Mouse (Mus musculus) stomach, embryonic 14.5 days (tissue): ENCODE data around the gene Ptger4. TPM values are rescaled to one million over a fixed set of nuclear protein-coding genes. Genes with fewer than 3 reads are reported as not detected.

Experiments
- ATAC-seq: fragments of 200-750 bp; cut with Nextera tagmentation; 2 replicates; pipeline ENCODE4 v1.8.0; 2017; ENCODE audit warnings: low read depth, moderate TSS enrichment; ENCODE audit not compliant: insufficient number of reproducible peaks, insufficient read depth, low FRiP score
- H3K27ac ChIP-seq: fragments of 300-500 bp; sonication (generic); 2 replicates; pipeline ENCODE4 v1.5.1; 2014; ENCODE audit warnings: mild to moderate bottlenecking, low read length, moderate library complexity, mixed read lengths
- H3K27me3 ChIP-seq: fragments of 300-500 bp; sonication (generic); 2 replicates; pipeline ENCODE4 v1.6.1; 2014; ENCODE audit warnings: low read length, control low read depth, mixed read lengths; ENCODE audit not compliant: control insufficient read depth, insufficient read depth
- H3K36me3 ChIP-seq: fragments of 300-500 bp; sonication (generic); 2 replicates; pipeline ENCODE4 v1.6.1; 2014; ENCODE audit warnings: mild to moderate bottlenecking, control low read depth, low read length, moderate library complexity, mixed read lengths; ENCODE audit not compliant: control insufficient read depth, insufficient read depth
- H3K4me1 ChIP-seq: fragments of 300-500 bp; sonication (generic); 2 replicates; pipeline ENCODE4 v1.6.1; 2014; ENCODE audit warnings: low read length, control low read depth, mixed read lengths; ENCODE audit not compliant: control insufficient read depth, insufficient read depth
- H3K4me2 ChIP-seq: fragments of 300-500 bp; sonication (generic); replicated peaks from 2 replicates; pipeline ENCODE4 v1.6.1; 2014; ENCODE audit warnings: low read depth, low read length, control low read depth
- H3K4me3 ChIP-seq: fragments of 300-500 bp; sonication (generic); 2 replicates; pipeline ENCODE4 v1.5.1; 2014; ENCODE audit warnings: low read depth, low read length, control low read depth
- H3K9ac ChIP-seq: fragments of 300-500 bp; sonication (generic); replicated peaks from 2 replicates; pipeline ENCODE4 v1.6.1; 2014; ENCODE audit warnings: low read depth, mild to moderate bottlenecking, control low read depth, low read length, moderate library complexity, mixed read lengths
- H3K9me3 ChIP-seq: fragments of 300-500 bp; sonication (generic); 2 replicates; pipeline ENCODE4 v1.6.1; 2016; ENCODE audit warnings: low read depth, low read length, control low read depth; ENCODE audit not compliant: control insufficient read depth
- WGBS: fragments of 180-500 bp; shearing (Covaris S2); extraction: QIAGEN DNeasy Blood & Tissue Kit; methylation state at CpG from one replicate; pipeline ENCODE4 v1.1.7; 2014; 5-methylcytosine and 5-hydroxymethylcytosine counted together
- polyA plus RNA-seq: library from polyadenylated mRNA; unstranded; fragments of >200 nt; fragmentation: Nextera tagmentation; extraction: Ambion mirVana; gene quantifications from 2 replicates; pipeline ENCODE4 v1.2.1, GENCODE M21; 2014

Gene Ptger4
- polyA plus RNA-seq, 1 experiment from 2014 or later, result 5.1 TPM

- no peak overlapping the region for H3K4me3 ChIP-seq
- ATAC-seq, result no peak
- H3K9ac ChIP-seq, result no peak overlapping the region
- H3K4me1 ChIP-seq, result peaks cover 5% of the 10 kb centered on the region; the same call in 1 of the 2 replicates
- WGBS, result 73% methylated on average over 10 of the region's 10 CpGs
- H3K27me3 ChIP-seq, result no peaks in the 10 kb centered on the region
- no peak overlapping the region for H3K4me2 ChIP-seq
- no peak overlapping the region for H3K27ac ChIP-seq
- no peaks in the 10 kb centered on the region for H3K36me3 ChIP-seq
- H3K9me3 ChIP-seq, result no peaks in the 10 kb centered on the region
Observed at GRCm38 (mm10) chr15:5262874-5263504, 19.0 kb upstream of the Ptger4 start.

- H3K36me3 ChIP-seq, result no peaks in the 10 kb centered on the region
- WGBS, result 85% methylated on average over 13 of the region's 13 CpGs
- no peaks in the 10 kb centered on the region for H3K9me3 ChIP-seq
- no peak overlapping the region for H3K4me2 ChIP-seq
- peaks cover 5% of the 10 kb centered on the region; the same call in 1 of the 2 replicates for H3K4me1 ChIP-seq
- H3K27ac ChIP-seq, result no peak overlapping the region
- no peak overlapping the region for H3K4me3 ChIP-seq
- no peak for ATAC-seq
- H3K9ac ChIP-seq, result no peak overlapping the region
- H3K27me3 ChIP-seq, result no peaks in the 10 kb centered on the region
Observed at GRCm38 (mm10) chr15:5262095-5262667, 18.2 kb upstream of the Ptger4 start.

GRCm38 (mm10) chr15:5261004-5261403 lies 17.0 kb upstream of the Ptger4 start:
- Histone ChIP-seq H3K4me2 (no peak overlapping the region), H3K4me3 (no peak overlapping the region), H3K4me1 (peaks cover 5% of the 10 kb centered on the region; the same call in 1 of the 2 replicates), H3K27me3 (no peaks in the 10 kb centered on the region), H3K9ac (no peak overlapping the region), H3K9me3 (no peaks in the 10 kb centered on the region), H3K36me3 (no peaks in the 10 kb centered on the region), H3K27ac (no peak overlapping the region)
- 79% methylated on average over 3 of the region's 3 CpGs for WGBS
- ATAC-seq, result no peak

GRCm38 (mm10) chr15:5260183-5260582 lies 16.2 kb upstream of the Ptger4 start:
- H3K36me3 ChIP-seq, result no peaks in the 10 kb centered on the region
- 63% methylated on average over 5 of the region's 5 CpGs for WGBS
- no peak overlapping the region for H3K9ac ChIP-seq
- H3K27me3 ChIP-seq, result no peaks in the 10 kb centered on the region
- H3K4me2 ChIP-seq, result no peak overlapping the region
- no peak overlapping the region for H3K4me3 ChIP-seq
- H3K9me3 ChIP-seq, result no peaks in the 10 kb centered on the region
- ATAC-seq, result no peak
- H3K4me1 ChIP-seq, result peaks cover 5% of the 10 kb centered on the region; the same call in 1 of the 2 replicates
- no peak overlapping the region for H3K27ac ChIP-seq

GRCm38 (mm10) chr15:5250182-5250581 lies 6.2 kb upstream of the Ptger4 start:
- no peaks in the 10 kb centered on the region for H3K9me3 ChIP-seq
- no peak for ATAC-seq
- WGBS, result 83% methylated on average over 4 of the region's 4 CpGs
- H3K4me1 ChIP-seq, result no peaks in the 10 kb centered on the region
- H3K9ac ChIP-seq, result no peak overlapping the region
- no peaks in the 10 kb centered on the region for H3K27me3 ChIP-seq
- H3K36me3 ChIP-seq, result no peaks in the 10 kb centered on the region
- H3K4me2 ChIP-seq, result no peak overlapping the region
- H3K4me3 ChIP-seq, result no peak overlapping the region
- no peak overlapping the region for H3K27ac ChIP-seq

- WGBS, result 6% methylated on average over 40 of the region's 40 CpGs
- Histone ChIP-seq H3K9ac (peak overlapping the region; percentile 21; the same call in 1 of the 2 replicates), H3K4me1 (peaks cover 12% of the 10 kb centered on the region; the same call in 1 of the 2 replicates), H3K36me3 (no peaks in the 10 kb centered on the region), H3K27me3 (no peaks in the 10 kb centered on the region), H3K4me2 (peak overlapping the region; percentile 100), H3K4me3 (peak overlapping the region; percentile 60), H3K27ac (no peak overlapping the region), H3K9me3 (no peaks in the 10 kb centered on the region)
- ATAC-seq, result no peak
Observed at GRCm38 (mm10) chr15:5243036-5243958, 690 bp downstream of the Ptger4 start.

- H3K9me3 ChIP-seq, result no peaks in the 10 kb centered on the region
- H3K27ac ChIP-seq, result no peak overlapping the region
- WGBS, result 2% methylated on average over 61 of the region's 61 CpGs
- peak overlapping the region; percentile 100 for H3K4me2 ChIP-seq
- 0 out of 2 replicates have a peak, but pooled peaks have one; percentile 8 for ATAC-seq
- no peaks in the 10 kb centered on the region for H3K36me3 ChIP-seq
- H3K4me1 ChIP-seq, result peaks cover 12% of the 10 kb centered on the region; the same call in 1 of the 2 replicates
- H3K9ac ChIP-seq, result peak overlapping the region; percentile 34; the same call in 1 of the 2 replicates
- H3K4me3 ChIP-seq, result peak overlapping the region; percentile 60
- H3K27me3 ChIP-seq, result no peaks in the 10 kb centered on the region
Observed at GRCm38 (mm10) chr15:5242241-5243035, 1.5 kb downstream of the Ptger4 start.
